Mouse (Mus musculus) frontal cortex, postnatal 10 days (tissue): ENCODE results near the gene Ms4a10.

Experiments
- DNase-seq, 2 experiments: peaks; one replicate each; pipeline ENCODE4 v3.0.0; 2022; ENCODE audit warnings: low spot score in 2 of 2, mixed read lengths in 1 of 2

Gene Ms4a10

DNA sequence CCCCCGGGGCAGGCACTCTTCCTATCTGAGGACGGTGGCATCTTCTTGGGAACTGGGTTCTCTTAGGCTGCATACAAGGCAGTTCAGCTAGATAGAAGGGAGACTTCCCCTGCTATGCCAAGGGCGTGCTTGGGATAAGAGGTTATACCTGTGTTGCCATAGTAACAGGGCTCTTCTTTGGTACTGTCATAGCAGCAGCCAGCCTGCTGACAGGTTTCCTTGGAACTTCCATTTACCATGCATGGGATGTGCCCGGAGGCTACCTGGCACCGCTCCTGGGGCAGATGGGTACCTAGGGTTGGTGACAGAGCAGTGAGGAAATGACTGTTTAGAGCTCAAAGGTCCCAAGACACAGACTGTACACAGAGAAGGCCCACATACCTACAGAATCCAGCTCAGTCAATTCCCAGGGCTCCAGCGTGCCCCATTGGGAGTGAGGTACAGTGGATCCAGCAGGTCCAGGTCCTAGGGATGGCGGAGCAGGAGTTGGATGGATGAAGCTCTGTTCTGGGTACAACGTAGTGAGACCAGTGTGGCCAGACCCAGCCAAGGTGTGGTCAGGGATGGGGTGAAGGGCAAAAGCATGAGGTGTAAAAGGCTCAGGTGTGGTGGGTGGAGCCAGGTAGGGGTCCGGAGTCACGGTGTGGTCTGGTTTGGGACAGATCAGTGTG is 56.0 kb downstream of the Ms4a10 start:
- no peak for DNase-seq

DNA sequence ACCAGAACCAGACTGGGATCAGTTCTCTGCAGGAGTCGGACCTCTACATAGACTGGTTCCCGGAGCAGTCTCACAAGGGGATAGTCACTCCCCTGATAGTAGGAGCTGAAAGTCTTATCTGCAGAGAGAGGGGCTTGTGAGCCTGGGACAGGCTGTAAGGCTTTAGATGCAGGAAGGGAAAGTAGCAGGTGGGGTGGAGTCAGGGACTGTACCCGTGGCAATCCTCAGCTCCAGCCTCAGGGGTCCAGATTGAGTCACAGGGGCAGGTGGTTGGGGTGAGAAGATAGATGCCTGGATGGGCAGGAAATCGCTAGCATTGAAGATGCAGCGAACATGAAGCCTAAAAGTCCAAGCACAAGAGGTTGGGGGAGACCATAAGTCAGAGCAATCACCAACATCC is 58.0 kb downstream of the Ms4a10 start:
- no peak for DNase-seq

DNA sequence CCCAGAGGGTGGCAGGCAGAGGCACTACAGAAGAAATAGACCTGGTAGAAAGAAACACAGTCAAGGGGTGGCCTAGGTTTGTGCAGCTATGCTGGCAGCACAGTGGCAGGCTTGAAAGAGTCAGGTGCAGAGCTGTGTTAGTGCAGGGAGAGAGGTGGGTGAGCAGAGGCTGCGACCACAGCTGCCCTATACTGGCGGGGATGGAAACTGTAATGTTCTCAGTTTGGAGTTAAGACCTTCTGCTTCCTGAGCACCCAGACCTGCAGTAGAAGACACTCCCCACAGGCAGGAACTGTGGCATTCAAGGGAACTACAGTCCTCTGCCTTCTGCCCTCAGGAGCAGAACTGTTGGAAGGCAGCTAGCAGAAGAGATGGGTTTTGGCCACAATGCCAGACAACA is 59.6 kb downstream of the Ms4a10 start:
- no peak for DNase-seq

DNA sequence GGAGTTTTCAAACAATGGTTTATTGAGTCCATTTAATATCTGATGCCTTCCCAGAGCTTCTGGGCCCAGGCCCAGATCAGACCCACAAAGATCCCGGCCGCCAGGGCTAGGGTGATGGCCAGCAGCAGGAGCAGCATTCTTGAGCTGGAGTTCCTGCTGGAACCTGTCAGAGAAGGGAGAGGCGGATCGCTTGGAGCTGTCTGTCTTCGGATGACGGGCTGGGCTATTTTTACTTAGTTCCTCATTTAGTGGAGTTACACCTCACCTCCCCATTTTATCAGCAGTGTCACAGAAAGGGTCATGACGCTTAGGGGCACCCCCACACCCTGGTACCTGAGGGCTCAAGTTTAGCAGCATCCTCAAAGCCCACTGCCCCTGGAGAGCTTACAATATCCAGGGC is 60.2 kb downstream of the Ms4a10 start:
- DNase-seq: no peak
